Mouse (Mus musculus): ENCODE data around the gene Lrrc28.

DNA sequence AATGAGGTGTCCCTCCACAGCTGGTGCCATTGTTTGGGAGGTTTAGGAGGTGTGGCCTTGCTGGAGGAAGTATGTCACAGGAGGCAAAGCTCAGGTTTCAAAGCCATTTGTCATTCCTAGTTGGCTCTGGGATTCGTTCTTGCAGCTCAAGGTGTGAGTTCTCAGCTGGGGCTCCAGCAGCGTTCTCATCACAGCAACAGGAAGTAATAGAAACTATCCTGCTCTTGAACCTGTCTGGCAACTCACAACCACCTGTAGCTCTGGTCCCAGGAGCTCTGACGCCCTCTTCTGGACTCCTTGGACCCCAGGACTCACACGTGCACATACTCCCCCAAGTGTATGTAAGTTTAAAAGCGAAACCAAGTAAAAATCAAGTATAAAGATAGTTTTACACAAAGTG, 15.4 kb downstream of the Lrrc28 start:
- TF ChIP-seq CTCF (IDR thresholded peaks at IDR 0.05; ENCODE audit: low read depth, low read length) (peak; percentile 22; the same call in 1 of the 2 replicates), POLR2A (IDR thresholded peaks at IDR 0.05; ENCODE audit: extremely low read depth, insufficient read depth, low read length) (no peak)
